Mouse (Mus musculus): ENCODE data around the gene Awat2.

DNA sequence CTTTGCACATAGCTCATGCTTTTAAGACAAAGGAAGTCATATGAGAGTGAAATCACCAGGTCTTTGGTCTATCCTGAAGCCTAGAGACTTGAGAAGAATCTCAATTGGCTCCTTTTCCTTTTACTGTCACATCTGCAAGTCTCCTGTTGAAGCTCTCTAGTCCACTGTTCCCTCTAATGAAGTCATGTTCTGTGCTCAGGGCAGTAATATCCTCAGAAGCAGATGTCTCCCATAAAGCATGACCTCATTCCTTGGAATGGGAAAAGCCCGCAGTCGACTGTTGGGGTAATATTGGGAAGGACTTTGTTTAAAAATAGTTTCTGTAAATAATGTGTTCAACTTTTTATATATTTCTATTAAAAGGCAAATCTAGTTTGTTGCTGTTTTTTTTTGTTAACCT, 85.5 kb downstream of the Awat2 start:
- TF ChIP-seq POLR2A (IDR thresholded peaks at IDR 0.05; ENCODE audit: insufficient read depth, low read depth, low read length), result no peak
- no peak for TF ChIP-seq CTCF (IDR thresholded peaks at IDR 0.05; ENCODE audit: insufficient read depth, low read depth, low read length)
